Mouse (Mus musculus): ENCODE results near the gene Olfr220.

DNA sequence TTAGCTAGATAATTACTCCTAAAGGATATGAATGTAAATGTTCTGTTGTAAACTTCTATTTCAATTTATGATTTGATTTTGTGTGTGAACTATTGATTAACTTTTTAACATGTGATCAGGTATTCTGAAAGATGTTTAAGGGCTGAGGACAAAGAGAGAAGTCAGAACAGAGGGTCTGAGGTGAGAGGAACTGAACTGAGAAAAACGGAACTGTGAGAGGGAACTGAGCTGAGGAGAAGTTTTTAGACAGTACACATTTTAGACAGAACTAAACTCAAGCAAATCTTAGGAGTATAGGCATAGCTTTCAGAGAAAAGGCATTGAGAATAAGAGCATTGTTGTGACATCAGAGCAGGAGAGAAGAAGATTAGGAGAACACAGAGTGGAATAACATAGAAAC, 7.8 kb upstream of the Olfr220 start:
- no peak for TF ChIP-seq EP300 (IDR thresholded peaks at IDR 0.05; ENCODE audit: low read depth)
- TF ChIP-seq CTCF (IDR thresholded peaks at IDR 0.05; ENCODE audit: low read depth), result no peak
